Mouse (Mus musculus) liver, postnatal 0 days (tissue): ENCODE results near the gene Psmd7. TPM values are rescaled to one million over a fixed set of nuclear protein-coding genes. Genes with fewer than 3 reads are reported as not detected.
A peak's percentile ranks its signal among the peaks of the same experiment; 100 is the strongest.

Experiments
- ATAC-seq: fragments of 200-750 bp; cut with Nextera tagmentation; 2 replicates; pipeline ENCODE4 v1.8.0; 2017; ENCODE audit warnings: mild to moderate bottlenecking, moderate library complexity
- DNase-seq: peaks from one replicate; pipeline ENCODE4 v3.0.0-alpha.2; 2016
- H3K27ac ChIP-seq: fragments of 300-500 bp; sonication (generic); 2 replicates; pipeline ENCODE4 v1.5.1; 2014; ENCODE audit warnings: antibody characterized with exemption, moderate library complexity, mild to moderate bottlenecking, low read depth
- H3K27me3 ChIP-seq: fragments of 300-500 bp; sonication (generic); 2 replicates; pipeline ENCODE4 v1.6.1; 2014; ENCODE audit warnings: low read length, control low read depth, mixed read lengths; ENCODE audit not compliant: insufficient read depth
- H3K36me3 ChIP-seq: fragments of 300-500 bp; sonication (generic); replicated peaks from 2 replicates; pipeline ENCODE4 v1.6.1; 2014; ENCODE audit warnings: mild to moderate bottlenecking, control low read depth, low read length, moderate library complexity, mixed read lengths; ENCODE audit not compliant: insufficient read depth
- H3K4me1 ChIP-seq: fragments of 300-500 bp; sonication (generic); 2 replicates; pipeline ENCODE4 v1.6.1; 2014; ENCODE audit warnings: antibody characterized with exemption, mild to moderate bottlenecking, control low read depth; ENCODE audit not compliant: insufficient read depth
- H3K4me2 ChIP-seq: fragments of 300-500 bp; sonication (generic); 2 replicates; pipeline ENCODE4 v1.6.1; 2014; ENCODE audit warnings: low read depth, mild to moderate bottlenecking, low read length, moderate library complexity, mixed read lengths
- H3K4me3 ChIP-seq: fragments of 300-500 bp; sonication (generic); 2 replicates; pipeline ENCODE4 v1.5.1; 2014; ENCODE audit warnings: low read depth, low read length
- H3K9ac ChIP-seq: fragments of 300-500 bp; sonication (generic); replicated peaks from 2 replicates; pipeline ENCODE4 v1.6.1; 2014; ENCODE audit warnings: mild to moderate bottlenecking, moderate library complexity
- H3K9me3 ChIP-seq: fragments of 300-500 bp; sonication (generic); 2 replicates; pipeline ENCODE4 v1.6.1; 2016; ENCODE audit warnings: mild to moderate bottlenecking, control low read depth, low read length, mixed read lengths
- CTCF ChIP-seq: sonication (generic); IDR thresholded peaks from 2 replicates; pipeline ENCODE4 v1.5.1; 2016; ENCODE audit warnings: antibody characterized with exemption, low read depth
- EP300 ChIP-seq: IDR thresholded peaks from 2 replicates; pipeline ENCODE4 v1.6.1; 2016; ENCODE audit warnings: antibody characterized with exemption, low read depth, mild to moderate bottlenecking
- WGBS: fragments of 180-500 bp; shearing (Covaris S2); extraction: QIAGEN DNeasy Blood & Tissue Kit; methylation state at CpG from one replicate; pipeline ENCODE4 v1.1.7; 2014; ENCODE audit not compliant: insufficient replicate concordance; 5-methylcytosine and 5-hydroxymethylcytosine counted together
- polyA plus RNA-seq: library from polyadenylated mRNA; unstranded; fragments of >200 nt; fragmentation: Nextera tagmentation; extraction: Ambion mirVana; gene quantifications from 2 replicates; pipeline ENCODE4 v1.2.1, GENCODE M21; 2015

The Psmd7 gene
- polyA plus RNA-seq, 1 experiment from 2014 or later: 96.5 TPM

DNA sequence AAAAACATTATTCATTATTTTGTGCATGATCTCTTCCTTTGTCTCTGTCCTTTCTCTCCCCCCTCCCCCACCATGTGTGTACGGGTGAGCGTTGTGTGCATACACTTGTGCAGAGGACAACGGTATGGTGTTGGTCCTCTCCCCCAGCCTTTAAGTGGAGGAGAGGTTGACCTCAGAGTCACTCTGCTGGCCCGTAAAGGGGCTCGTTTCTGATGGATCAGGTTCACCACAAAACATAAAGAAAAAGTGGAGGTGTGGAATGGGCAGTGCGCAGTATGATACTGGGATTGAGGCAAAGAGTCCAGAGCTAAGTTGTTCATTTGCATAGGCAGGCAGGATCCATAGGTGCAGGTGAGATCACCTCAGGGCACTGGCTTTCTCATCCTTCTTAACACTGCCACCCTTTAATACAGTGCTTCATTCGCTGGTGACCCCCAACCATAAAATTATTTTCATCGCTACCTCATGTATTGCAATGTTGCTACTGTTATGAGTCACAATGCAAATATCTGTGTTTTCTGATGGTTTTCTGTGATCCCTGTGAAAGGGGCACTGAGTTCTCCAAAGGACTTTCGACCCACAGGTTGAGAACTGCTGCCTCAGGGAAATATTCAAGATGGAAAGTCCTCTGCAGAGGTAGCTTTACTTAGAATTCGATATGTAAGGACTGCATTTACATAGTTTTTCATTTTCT, 33.8 kb upstream of the Psmd7 start:
- Histone ChIP-seq H3K9me3 (no peaks in the 10 kb centered on the region), H3K27me3 (no peaks in the 10 kb centered on the region), H3K4me3 (no peak overlapping the region), H3K4me2 (no peak overlapping the region), H3K4me1 (no peaks in the 10 kb centered on the region), H3K36me3 (no peaks in the 10 kb centered on the region), H3K27ac (no peak overlapping the region), H3K9ac (no peak overlapping the region)
- ATAC-seq: no peak
- TF ChIP-seq CTCF: no peak
- no peak for TF ChIP-seq EP300
- DNase-seq: no peak
- WGBS: 83% methylated on average over 10 of the region's 10 CpGs

DNA sequence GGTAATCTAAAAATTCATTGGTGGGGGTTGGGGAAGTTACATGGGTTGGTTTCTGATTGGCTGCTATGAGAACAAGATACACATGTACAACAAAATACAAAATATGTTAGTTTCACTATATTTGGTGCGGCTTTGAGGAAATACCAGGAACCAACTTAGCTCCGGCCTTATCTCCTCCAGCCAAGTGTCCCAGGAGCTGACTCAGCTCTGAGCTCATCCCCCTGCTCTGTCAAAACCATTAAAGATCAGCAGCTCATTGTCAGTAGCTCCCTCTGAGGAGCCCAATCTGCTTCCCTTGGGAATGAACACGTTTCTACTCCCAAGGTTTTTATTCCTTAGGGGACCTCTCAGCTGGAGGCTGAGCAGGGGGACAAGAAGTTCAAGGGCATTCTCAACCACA, 32.9 kb upstream of the Psmd7 start:
- H3K27me3 ChIP-seq: no peaks in the 10 kb centered on the region
- no peak for ATAC-seq
- no peak overlapping the region for H3K9ac ChIP-seq
- H3K4me1 ChIP-seq: no peaks in the 10 kb centered on the region
- no peak overlapping the region for H3K4me3 ChIP-seq
- no peaks in the 10 kb centered on the region for H3K36me3 ChIP-seq
- no peak for TF ChIP-seq EP300
- no peak for TF ChIP-seq CTCF
- H3K27ac ChIP-seq: no peak overlapping the region
- DNase-seq: no peak
- WGBS: 48% methylated on average over 3 of the region's 3 CpGs
- H3K9me3 ChIP-seq: no peaks in the 10 kb centered on the region
- H3K4me2 ChIP-seq: no peak overlapping the region

DNA sequence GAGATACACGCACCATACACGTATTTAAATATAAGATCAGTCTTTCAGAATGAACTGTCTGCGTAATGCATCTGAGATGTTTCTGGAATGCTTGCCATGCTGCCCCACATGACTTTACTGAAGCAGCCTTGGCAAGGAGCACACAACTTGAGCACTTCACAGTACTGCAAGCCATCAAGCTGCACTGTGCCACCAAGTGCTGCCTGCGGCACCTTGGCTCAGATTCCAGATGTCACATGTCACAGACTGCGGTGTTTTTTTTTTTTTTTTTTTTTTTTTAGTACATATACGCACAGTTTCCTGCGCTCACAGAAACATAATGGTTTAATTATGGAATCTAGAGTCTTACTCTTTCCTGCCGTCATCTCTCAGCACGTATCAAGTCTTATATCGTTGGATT, 30.2 kb upstream of the Psmd7 start:
- no peaks in the 10 kb centered on the region for H3K9me3 ChIP-seq
- H3K27me3 ChIP-seq: no peaks in the 10 kb centered on the region
- 87% methylated on average over 10 of the region's 10 CpGs for WGBS
- no peaks in the 10 kb centered on the region for H3K4me1 ChIP-seq
- no peak overlapping the region for H3K9ac ChIP-seq
- H3K4me3 ChIP-seq: no peak overlapping the region
- no peak for DNase-seq
- no peak for TF ChIP-seq CTCF
- no peak overlapping the region for H3K27ac ChIP-seq
- no peak for ATAC-seq
- no peaks in the 10 kb centered on the region for H3K36me3 ChIP-seq
- H3K4me2 ChIP-seq: no peak overlapping the region

DNA sequence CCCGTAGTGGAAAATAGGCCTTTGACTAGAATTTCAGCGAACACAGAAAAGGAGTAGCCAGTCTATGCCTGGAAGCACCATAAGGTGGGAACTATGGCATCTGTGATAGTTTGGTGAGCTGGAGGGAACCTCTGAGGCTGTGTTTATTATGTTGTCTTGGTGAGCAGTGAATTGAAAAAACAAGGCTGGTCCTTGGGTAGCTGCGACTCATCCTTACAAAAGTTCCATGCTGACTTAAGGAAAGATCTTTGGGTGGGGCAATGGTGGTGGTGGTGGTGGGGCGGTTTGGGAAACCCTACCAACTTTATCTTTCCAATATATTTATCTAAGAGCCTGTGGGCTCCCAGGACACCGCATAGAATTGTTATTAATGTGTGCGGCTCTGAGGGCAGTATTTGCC, 25.1 kb upstream of the Psmd7 start:
- Histone ChIP-seq H3K27ac (no peak overlapping the region), H3K4me1 (no peaks in the 10 kb centered on the region), H3K4me2 (no peak overlapping the region), H3K4me3 (no peak overlapping the region), H3K27me3 (no peaks in the 10 kb centered on the region), H3K36me3 (no peaks in the 10 kb centered on the region), H3K9ac (no peak overlapping the region), H3K9me3 (no peaks in the 10 kb centered on the region)
- no peak for TF ChIP-seq EP300
- TF ChIP-seq CTCF: no peak
- DNase-seq: no peak
- WGBS: 82% methylated on average over 6 of the region's 6 CpGs
- ATAC-seq: no peak

DNA sequence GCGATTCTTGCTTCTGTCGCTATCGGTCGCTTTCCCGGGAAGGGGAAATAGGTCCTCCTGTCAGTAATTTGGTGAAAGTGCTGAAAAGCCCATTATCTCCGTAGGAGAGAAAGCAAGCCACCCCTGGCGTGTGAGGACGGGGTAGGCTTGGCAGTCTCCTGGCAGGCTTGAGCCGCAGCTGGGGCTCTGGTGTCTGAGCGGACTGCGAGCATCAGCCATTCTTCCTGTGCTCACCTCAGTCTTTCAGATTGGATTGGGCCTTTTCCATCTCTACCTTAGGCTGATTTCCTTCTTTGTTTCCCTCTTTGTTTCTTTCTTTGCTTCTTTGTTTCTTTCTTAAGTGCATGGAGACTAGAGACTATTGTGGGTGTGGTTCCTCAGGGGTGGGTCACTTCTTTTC, 22.6 kb upstream of the Psmd7 start:
- no peak for ATAC-seq
- no peaks in the 10 kb centered on the region for H3K27me3 ChIP-seq
- H3K4me3 ChIP-seq: no peak overlapping the region
- no peak overlapping the region for H3K4me2 ChIP-seq
- no peak overlapping the region for H3K9ac ChIP-seq
- no peaks in the 10 kb centered on the region for H3K4me1 ChIP-seq
- H3K27ac ChIP-seq: no peak overlapping the region
- TF ChIP-seq CTCF (no peak), EP300 (no peak)
- no peaks in the 10 kb centered on the region for H3K36me3 ChIP-seq
- no peak for DNase-seq
- no peaks in the 10 kb centered on the region for H3K9me3 ChIP-seq
- WGBS: 66% methylated on average over 11 of the region's 11 CpGs

DNA sequence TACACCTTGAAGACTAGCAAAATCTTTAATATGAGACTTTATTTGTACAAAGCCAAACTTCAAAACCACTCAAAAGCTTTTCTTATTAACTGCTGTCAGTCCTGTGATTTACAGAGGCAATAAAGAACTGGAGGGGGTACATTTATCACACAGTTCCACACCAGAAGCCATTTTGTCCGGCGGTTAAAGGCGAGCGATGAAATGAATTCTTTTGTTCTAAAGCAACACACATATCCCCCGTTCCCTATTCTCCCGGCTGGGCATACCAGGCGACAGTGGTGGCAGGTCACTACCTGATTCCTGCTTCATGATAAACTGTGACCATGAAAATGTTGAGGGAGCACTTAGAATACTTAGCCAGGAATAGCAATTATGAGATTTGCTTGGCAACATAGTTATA, 20.5 kb upstream of the Psmd7 start:
- no peak overlapping the region for H3K9ac ChIP-seq
- TF ChIP-seq EP300 (no peak), CTCF (no peak)
- WGBS: 75% methylated on average over 7 of the region's 7 CpGs
- DNase-seq (no peak), ATAC-seq (no peak)
- no peaks in the 10 kb centered on the region for H3K4me1 ChIP-seq
- H3K4me3 ChIP-seq: no peak overlapping the region
- no peaks in the 10 kb centered on the region for H3K27me3 ChIP-seq
- no peaks in the 10 kb centered on the region for H3K9me3 ChIP-seq
- no peak overlapping the region for H3K4me2 ChIP-seq
- no peaks in the 10 kb centered on the region for H3K36me3 ChIP-seq
- no peak overlapping the region for H3K27ac ChIP-seq

DNA sequence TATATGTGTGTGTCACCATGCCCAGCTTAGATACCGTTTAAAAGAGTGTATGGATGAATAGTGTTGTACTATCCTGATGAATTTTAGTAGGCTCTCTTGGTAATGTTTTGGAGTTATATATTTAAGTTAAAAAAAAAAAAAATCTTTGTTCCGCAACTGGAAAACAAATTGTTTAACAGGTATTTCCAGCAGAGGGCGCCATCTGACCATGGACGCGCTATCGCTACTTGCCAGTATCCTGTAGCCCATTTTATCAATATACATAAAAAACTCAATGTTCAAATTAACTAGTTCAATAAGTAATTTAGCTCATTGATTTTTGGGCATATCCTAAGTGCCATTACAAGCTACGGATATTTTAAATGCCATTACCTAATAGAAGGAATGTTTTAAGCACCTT, 14.8 kb upstream of the Psmd7 start:
- Histone ChIP-seq H3K4me3 (no peak overlapping the region), H3K4me2 (no peak overlapping the region), H3K9me3 (no peaks in the 10 kb centered on the region), H3K27me3 (no peaks in the 10 kb centered on the region), H3K27ac (no peak overlapping the region), H3K36me3 (no peaks in the 10 kb centered on the region), H3K9ac (no peak overlapping the region), H3K4me1 (no peaks in the 10 kb centered on the region)
- TF ChIP-seq CTCF (peak; percentile 80), EP300 (no peak)
- DNase-seq (peak; percentile 75), ATAC-seq (no peak)
- WGBS: 1% methylated on average over 7 of the region's 7 CpGs
